Mouse (Mus musculus): ENCODE data around the gene Fgf14.

- no peak for TF ChIP-seq POLR2A (IDR thresholded peaks at IDR 0.05; ENCODE audit: control insufficient read depth in 1 of 2, insufficient read depth in 1 of 2, low read depth in 1 of 2, low read length in 2 of 2, poor library complexity in 1 of 2)
- TF ChIP-seq ZMIZ1 (IDR thresholded peaks at IDR 0.05; ENCODE audit: low read depth, low read length): no peak
- no peak for TF ChIP-seq CTCF (IDR thresholded peaks at IDR 0.05 in 2 of 3, conservative IDR thresholded peaks at IDR 0.05 in 1 of 3; ENCODE audit: control insufficient read depth in 1 of 3, insufficient read depth in 1 of 3, low read depth in 2 of 3, low read length in 3 of 3, poor library complexity in 1 of 3, severe bottlenecking in 1 of 3)
- no peak for TF ChIP-seq ELF1 (IDR thresholded peaks at IDR 0.05; ENCODE audit: low read depth, low read length)
- TF ChIP-seq USF1 (IDR thresholded peaks at IDR 0.05; ENCODE audit: low read depth, low read length): no peak
- no peak for TF ChIP-seq E2F4 (IDR thresholded peaks at IDR 0.05; ENCODE audit: borderline replicate concordance, low read depth, low read length)
- TF ChIP-seq EP300 (IDR thresholded peaks at IDR 0.05; ENCODE audit: low read depth in 1 of 2, low read length in 2 of 2): no peak
Observed at GRCm38 (mm10) chr14:123990591-123991195, 686.2 kb downstream of the Fgf14 start.

All from MEL (cell line).